Mouse (Mus musculus) liver, embryonic 16.5 days (tissue): ENCODE data around the gene Hist1h2ak. TPM values are rescaled to one million over a fixed set of nuclear protein-coding genes. Genes with fewer than 3 reads are reported as not detected.
"Not testable (repeated sequence)": the region's sequence is repeated elsewhere in the genome, so short reads cannot be mapped to it uniquely, and the experiment has no call there.

ENCODE experiments used
- ATAC-seq: fragments of 200-750 bp; cut with Nextera tagmentation; 2 replicates; pipeline ENCODE4 v1.8.0; 2017; ENCODE audit warnings: low read depth, mild to moderate bottlenecking, moderate number of reproducible peaks, moderate library complexity
- H3K27ac ChIP-seq: fragments of 300-500 bp; sonication (generic); 2 replicates; pipeline ENCODE4 v1.5.1; 2014; ENCODE audit warnings: mild to moderate bottlenecking, low read length
- H3K27me3 ChIP-seq: fragments of 300-500 bp; sonication (generic); 2 replicates; pipeline ENCODE4 v1.6.1; 2014; ENCODE audit warnings: low read depth, low read length, mixed read lengths; ENCODE audit not compliant: control insufficient read depth, insufficient read depth
- H3K36me3 ChIP-seq: fragments of 300-500 bp; sonication (generic); 2 replicates; pipeline ENCODE4 v1.6.1; 2014; ENCODE audit warnings: mild to moderate bottlenecking; ENCODE audit not compliant: control insufficient read depth, insufficient read depth
- H3K4me1 ChIP-seq: fragments of 300-500 bp; sonication (generic); 2 replicates; pipeline ENCODE4 v1.6.1; 2014; ENCODE audit warnings: low read depth, low read length, mixed read lengths; ENCODE audit not compliant: control insufficient read depth
- H3K4me2 ChIP-seq: fragments of 300-500 bp; sonication (generic); 2 replicates; pipeline ENCODE4 v1.6.1; 2014; ENCODE audit warnings: low read depth, low read length, mixed read lengths
- H3K4me3 ChIP-seq: fragments of 300-500 bp; sonication (generic); 2 replicates; pipeline ENCODE4 v1.5.1; 2014; ENCODE audit warnings: low read depth, mild to moderate bottlenecking, low read length
- H3K9ac ChIP-seq: fragments of 300-500 bp; sonication (generic); 2 replicates; pipeline ENCODE4 v1.6.1; 2014; ENCODE audit warnings: low read depth, low read length
- H3K9me3 ChIP-seq: fragments of 300-500 bp; sonication (generic); replicated peaks from 2 replicates; pipeline ENCODE4 v1.6.1; 2016; ENCODE audit warnings: low read length; ENCODE audit not compliant: control insufficient read depth
- WGBS: fragments of 180-500 bp; shearing (Covaris S2); extraction: QIAGEN DNeasy Blood & Tissue Kit; methylation state at CpG from one replicate; pipeline ENCODE4 v1.1.7; 2014; ENCODE audit not compliant: insufficient replicate concordance; 5-methylcytosine and 5-hydroxymethylcytosine counted together
- polyA plus RNA-seq: library from polyadenylated mRNA; unstranded; fragments of >200 nt; fragmentation: Nextera tagmentation; extraction: Ambion mirVana; gene quantifications from 2 replicates; pipeline ENCODE4 v1.2.1, GENCODE M21; 2015

Hist1h2ak gene
- polyA plus RNA-seq, 1 experiment from 2014 or later: 40.9 TPM

- Histone ChIP-seq H3K9ac (peak overlapping the region; percentile 73), H3K36me3 (no peaks in the 10 kb centered on the region), H3K4me1 (peaks cover 22% of the 10 kb centered on the region), H3K27me3 (no peaks in the 10 kb centered on the region), H3K27ac (peak overlapping the region; percentile 96), H3K4me3 (peak overlapping the region; percentile 62), H3K4me2 (peak overlapping the region; percentile 86), H3K9me3 (no peaks in the 10 kb centered on the region)
- no peak for ATAC-seq
- 38% methylated on average over 5 of the region's 5 CpGs for WGBS
Observed at GRCm38 (mm10) chr13:21722993-21723836, 30.4 kb downstream of the Hist1h2ak start.

GRCm38 (mm10) chr13:21722373-21722925 lies 31.2 kb downstream of the Hist1h2ak start:
- Histone ChIP-seq H3K9ac (peak overlapping the region; percentile 73), H3K36me3 (no peaks in the 10 kb centered on the region), H3K4me2 (peak overlapping the region; percentile 86), H3K9me3 (no peaks in the 10 kb centered on the region), H3K27ac (peak overlapping the region; percentile 96), H3K4me3 (peak overlapping the region; percentile 62), H3K27me3 (no peaks in the 10 kb centered on the region), H3K4me1 (peaks cover 22% of the 10 kb centered on the region)
- WGBS: 2% methylated on average over 11 of the region's 11 CpGs
- ATAC-seq: peak; percentile 14

GRCm38 (mm10) chr13:21721757-21722372 lies 31.8 kb downstream of the Hist1h2ak start, which contains the start of gene Hist1h2bm:
Hist1h2bm (plus strand) TSS chr13:21722044.
- Histone ChIP-seq H3K9ac (peak within 1 kb of the TSS; percentile 80), H3K4me2 (peak within 1 kb of the TSS; percentile 86), H3K27ac (peak within 1 kb of the TSS; percentile 96), H3K4me3 (peak within 1 kb of the TSS; percentile 66), H3K4me1 (peaks cover 22% of the 10 kb centered on the region)
- WGBS: 0% methylated on average over 37 of the region's 37 CpGs
- peak; percentile 91 for ATAC-seq
- not testable (repeated sequence) for H3K36me3 ChIP-seq, H3K9me3 ChIP-seq, H3K27me3 ChIP-seq

GRCm38 (mm10) chr13:21721107-21721756 lies 32.4 kb downstream of the Hist1h2ak start:
- Histone ChIP-seq H3K27ac (peak overlapping the region; percentile 96), H3K4me3 (peak overlapping the region; percentile 66), H3K9ac (peak overlapping the region; percentile 80), H3K4me2 (peak overlapping the region; percentile 86), H3K4me1 (peaks cover 22% of the 10 kb centered on the region)
- H3K9me3 ChIP-seq, H3K27me3 ChIP-seq, H3K36me3 ChIP-seq: not testable (repeated sequence)
- 1% methylated on average over 17 of the region's 44 CpGs for WGBS
- ATAC-seq: peak; percentile 16

- H3K36me3 ChIP-seq: no peaks in the 10 kb centered on the region
- 49% methylated on average over 4 of the region's 4 CpGs for WGBS
- H3K9ac ChIP-seq: peak overlapping the region; percentile 77
- H3K4me1 ChIP-seq: peaks cover 30% of the 10 kb centered on the region
- peak overlapping the region; percentile 67 for H3K4me2 ChIP-seq
- ATAC-seq: no peak
- H3K4me3 ChIP-seq: peak overlapping the region; percentile 66
- H3K27ac ChIP-seq: peak overlapping the region; percentile 96
- no peaks in the 10 kb centered on the region for H3K9me3 ChIP-seq
- no peaks in the 10 kb centered on the region for H3K27me3 ChIP-seq
Observed at GRCm38 (mm10) chr13:21718381-21719080, 35.1 kb downstream of the Hist1h2ak start.

GRCm38 (mm10) chr13:21717397-21718357 lies 36.0 kb downstream of the Hist1h2ak start, which contains the start of gene Hist1h3h:
Hist1h3h (plus strand) TSS chr13:21717659.
- Histone ChIP-seq H3K4me1 (peaks cover 27% of the 10 kb centered on the region), H3K4me2 (peak within 1 kb of the TSS; percentile 82), H3K27ac (peak within 1 kb of the TSS; percentile 97), H3K4me3 (peak within 1 kb of the TSS; percentile 66), H3K9ac (peak within 1 kb of the TSS; percentile 79)
- not testable (repeated sequence) for H3K27me3 ChIP-seq, H3K36me3 ChIP-seq, H3K9me3 ChIP-seq
- 2% methylated on average over 25 of the region's 56 CpGs for WGBS
- ATAC-seq: peak; percentile 16

GRCm38 (mm10) chr13:21716540-21717391 lies 36.9 kb downstream of the Hist1h2ak start:
- ATAC-seq: peak; percentile 5; the same call in 1 of the 2 replicates
- H3K36me3 ChIP-seq, H3K9me3 ChIP-seq, H3K27me3 ChIP-seq: not testable (repeated sequence)
- WGBS: 1% methylated on average over 9 of the region's 38 CpGs
- Histone ChIP-seq H3K4me3 (peak overlapping the region; percentile 55), H3K4me2 (peak overlapping the region; percentile 82), H3K9ac (peak overlapping the region; percentile 79), H3K4me1 (peaks cover 30% of the 10 kb centered on the region), H3K27ac (peak overlapping the region; percentile 97)
